Mouse (Mus musculus) brain, embryonic 14.5 days (tissue): ENCODE measurements around the gene Pfn4. TPM values are rescaled to one million over a fixed set of nuclear protein-coding genes. Genes with fewer than 3 reads are reported as not detected.
A peak's percentile ranks its signal among the peaks of the same experiment; 100 is the strongest.
"Not testable (repeated sequence)": the region's sequence is repeated elsewhere in the genome, so short reads cannot be mapped to it uniquely, and the experiment has no call there.

Source experiments
- DNase-seq: peaks from one replicate; pipeline ENCODE4 v3.0.0-alpha.2; 2011; ENCODE audit warnings: low read depth
- CTCF ChIP-seq: fragments of 200-500 bp; IDR thresholded peaks from 2 replicates; pipeline ENCODE4 v1.5.1; 2012; ENCODE audit warnings: inconsistent platforms, mild to moderate bottlenecking, moderate library complexity, borderline replicate concordance; ENCODE audit not compliant: insufficient read depth, insufficient read length; ENCODE audit errors: extremely low read depth
- POLR2A ChIP-seq: fragments of 200-500 bp; IDR thresholded peaks from 2 replicates; pipeline ENCODE4 v1.6.1; 2012; ENCODE audit warnings: mild to moderate bottlenecking, inconsistent platforms, borderline replicate concordance; ENCODE audit not compliant: poor library complexity, insufficient read depth, insufficient read length, severe bottlenecking; ENCODE audit errors: extremely low read depth
- polyA plus RNA-seq: library from polyadenylated mRNA; depleted of rRNA; stranded (reverse); fragments of >200 nt; gene quantifications from 2 replicates; pipeline ENCODE4 v1.2.3, GENCODE M21; 2012

The Pfn4 gene
- polyA plus RNA-seq, 1 experiment, result 8.7 TPM

GRCm38 (mm10) chr12:4757060-4757459 lies 11.8 kb upstream of the Pfn4 start:
- no peak for DNase-seq
- TF ChIP-seq CTCF, result no peak
- no peak for TF ChIP-seq POLR2A

GRCm38 (mm10) chr12:4769333-4769723 lies 506 bp downstream of the Pfn4 start:
- TF ChIP-seq POLR2A, result no peak
- TF ChIP-seq CTCF, result no peak
- DNase-seq, result no peak

DNA sequence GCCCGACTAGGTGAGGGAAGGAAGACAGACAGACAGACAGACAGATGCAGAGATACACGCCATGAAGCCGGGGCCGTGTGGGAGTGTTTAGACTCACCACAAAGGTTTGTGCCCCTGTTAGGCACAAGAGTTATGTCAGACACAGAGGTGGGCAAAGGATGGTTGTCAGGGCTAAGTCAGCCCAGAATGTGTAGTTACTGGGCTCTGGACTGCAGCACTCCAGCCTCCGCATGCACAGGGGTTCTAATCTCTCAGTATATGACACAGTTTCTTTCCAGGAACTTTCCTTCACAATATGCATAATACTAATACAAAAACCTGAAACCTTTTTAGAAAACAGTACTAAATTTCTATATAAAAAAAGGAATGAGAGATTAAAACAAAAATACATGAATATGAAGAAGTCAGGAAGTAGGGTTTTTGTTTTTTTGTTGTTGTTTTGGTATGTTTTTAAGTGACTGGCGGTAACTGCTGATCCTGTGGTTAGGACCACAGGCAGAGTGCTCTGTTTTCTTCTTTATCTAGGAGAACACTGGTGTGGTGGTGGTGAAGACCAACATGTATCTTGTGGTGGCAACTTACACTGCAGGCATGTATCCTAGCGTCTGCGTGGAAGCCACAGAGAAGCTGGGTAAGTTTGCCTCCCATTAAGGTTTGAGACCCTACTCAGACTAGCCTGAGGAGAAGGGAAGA lies 6.2 kb downstream of the Pfn4 start:
- TF ChIP-seq CTCF (no peak), POLR2A (no peak)
- no peak for DNase-seq

DNA sequence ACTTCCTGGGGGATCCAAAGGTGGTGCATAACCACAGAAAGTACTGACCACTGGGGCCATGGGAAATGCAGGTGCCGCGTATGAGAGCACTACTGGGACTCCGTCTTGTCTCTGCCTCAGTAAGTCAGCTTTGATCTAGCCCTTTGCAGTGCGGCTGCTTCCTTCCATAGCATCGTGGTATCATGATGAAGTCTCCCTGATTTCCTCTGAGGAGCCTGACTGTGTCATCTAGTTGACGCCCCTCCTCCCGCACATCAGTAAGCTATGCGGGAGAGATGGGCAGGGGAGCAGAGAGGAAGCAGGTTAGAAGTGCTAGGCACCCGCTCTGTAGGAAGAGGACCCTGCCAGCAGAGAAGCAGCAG lies 6.7 kb downstream of the Pfn4 start:
- no peak for TF ChIP-seq CTCF
- no peak for TF ChIP-seq POLR2A
- no peak for DNase-seq

DNA sequence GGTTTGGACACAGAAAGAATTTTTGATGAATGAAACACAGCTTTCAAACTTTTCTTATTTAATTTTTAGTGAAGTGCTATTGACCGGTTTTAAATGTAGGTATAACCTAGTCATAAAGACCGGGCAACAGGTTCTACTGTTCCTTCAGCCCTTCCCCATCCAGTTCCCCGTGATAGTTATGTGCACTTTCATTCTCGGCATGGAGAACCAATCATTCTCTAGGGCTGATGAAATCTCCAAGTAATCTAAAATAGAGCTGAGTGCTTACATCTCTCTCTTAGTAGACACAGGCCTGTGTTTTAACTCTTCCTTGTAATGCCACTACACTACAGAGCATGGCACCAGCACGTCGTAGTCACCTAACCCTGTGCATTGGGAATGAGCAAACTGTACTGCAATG lies 8.9 kb downstream of the Pfn4 start:
- DNase-seq, result no peak
- no peak for TF ChIP-seq CTCF
- no peak for TF ChIP-seq POLR2A

DNA sequence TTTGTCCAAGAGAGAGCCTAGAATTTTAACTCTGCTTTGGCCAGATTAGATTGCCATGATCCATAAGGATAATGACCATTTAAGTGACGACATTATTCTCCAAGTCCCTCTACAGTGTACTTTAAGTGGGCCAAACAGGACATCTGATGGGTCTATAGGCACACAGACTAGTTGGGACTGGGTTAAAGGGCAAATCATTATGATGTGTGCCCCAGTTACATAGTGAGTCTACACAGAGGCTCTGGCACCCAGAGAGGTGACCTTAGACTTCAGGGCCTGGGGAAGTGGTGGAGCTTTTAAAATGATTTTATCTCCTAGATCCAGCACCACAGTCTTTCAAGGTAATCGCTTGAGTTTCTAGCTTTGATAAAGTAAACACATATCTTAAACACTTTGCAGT lies 11.4 kb downstream of the Pfn4 start:
- no peak for DNase-seq
- TF ChIP-seq CTCF (no peak), POLR2A (no peak)

GRCm38 (mm10) chr12:4781270-4781669 lies 12.4 kb downstream of the Pfn4 start:
- no peak for DNase-seq
- no peak for TF ChIP-seq CTCF
- no peak for TF ChIP-seq POLR2A

DNA sequence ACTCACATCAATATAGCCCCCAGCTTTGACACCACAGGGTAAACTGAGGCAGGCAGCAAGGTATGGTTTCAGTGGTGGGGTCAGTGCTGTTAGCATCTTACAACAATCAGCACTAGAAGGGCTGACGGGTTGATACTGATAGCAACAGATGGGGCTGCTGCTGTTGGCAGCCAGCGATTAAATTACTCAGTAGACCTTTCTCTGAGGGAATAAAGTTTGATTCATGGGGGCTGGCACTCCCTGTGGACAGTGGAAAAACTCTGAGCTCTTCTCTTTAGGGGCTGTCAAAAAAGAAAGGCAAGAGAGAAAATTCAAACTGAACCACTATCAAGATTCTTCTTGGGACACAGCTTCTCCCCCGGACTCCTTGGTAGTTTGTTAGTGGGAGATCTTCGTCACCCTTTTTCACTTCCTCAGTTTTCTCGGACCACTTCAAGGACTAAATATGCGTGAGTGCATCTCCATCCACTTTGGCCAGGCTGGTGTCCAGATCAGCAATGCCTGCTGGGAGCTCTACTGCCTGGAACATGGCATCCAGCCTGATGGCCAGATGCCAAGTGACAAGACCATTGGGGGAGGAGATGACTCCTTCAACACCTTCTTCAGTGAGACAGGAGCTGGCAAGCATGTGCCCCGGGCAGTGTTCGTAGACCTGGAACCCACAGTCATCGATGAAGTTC lies 13.0 kb downstream of the Pfn4 start:
- not testable (repeated sequence) for DNase-seq

GRCm38 (mm10) chr12:4783598-4783997 lies 14.8 kb downstream of the Pfn4 start:
- TF ChIP-seq POLR2A, result no peak
- no peak for TF ChIP-seq CTCF

DNA sequence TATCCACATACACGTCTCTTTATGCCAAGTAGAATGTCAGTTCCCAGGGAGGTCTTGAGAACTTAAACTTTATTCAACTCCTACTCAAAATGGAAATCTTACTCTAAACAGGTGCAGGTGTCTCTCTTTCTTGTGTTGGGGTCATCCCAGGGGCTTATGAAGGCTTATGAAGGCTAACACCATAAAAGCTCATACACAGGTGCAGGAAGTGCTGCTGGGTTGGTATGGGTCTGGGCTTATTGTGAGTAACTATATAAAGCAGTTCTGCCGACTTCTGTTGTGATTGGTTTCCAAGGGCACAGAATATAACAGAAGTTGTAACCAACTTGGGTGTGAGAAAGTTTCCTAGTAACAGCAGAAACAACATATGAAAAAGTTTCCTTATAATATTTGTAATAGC lies 15.6 kb downstream of the Pfn4 start:
- TF ChIP-seq POLR2A (no peak), CTCF (no peak)
- no peak for DNase-seq

More at GRCm38 (mm10) chr12:4783598-4783997, 14.8 kb downstream of the Pfn4 start:
- no peak for DNase-seq

DNA sequence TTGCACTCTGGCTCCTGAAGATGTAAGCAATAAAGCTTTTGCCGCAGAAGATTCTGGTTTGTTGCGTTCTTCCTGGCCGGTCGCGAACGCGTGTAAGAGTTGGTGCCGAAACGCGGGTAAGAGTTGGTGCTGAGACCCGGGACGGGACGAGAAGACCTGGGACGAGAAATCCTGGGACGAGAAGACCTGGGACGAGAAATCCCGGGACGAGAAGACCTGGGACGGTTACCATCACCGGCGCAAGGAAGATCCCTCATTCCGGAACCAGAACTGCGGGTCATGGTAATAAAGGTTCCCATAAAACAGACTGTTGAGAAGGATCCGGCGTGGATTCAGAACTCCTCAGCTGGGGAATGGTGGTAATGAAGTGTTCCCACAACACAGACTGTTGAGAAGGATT lies 19.3 kb downstream of the Pfn4 start:
- DNase-seq, result not testable (repeated sequence)

DNA sequence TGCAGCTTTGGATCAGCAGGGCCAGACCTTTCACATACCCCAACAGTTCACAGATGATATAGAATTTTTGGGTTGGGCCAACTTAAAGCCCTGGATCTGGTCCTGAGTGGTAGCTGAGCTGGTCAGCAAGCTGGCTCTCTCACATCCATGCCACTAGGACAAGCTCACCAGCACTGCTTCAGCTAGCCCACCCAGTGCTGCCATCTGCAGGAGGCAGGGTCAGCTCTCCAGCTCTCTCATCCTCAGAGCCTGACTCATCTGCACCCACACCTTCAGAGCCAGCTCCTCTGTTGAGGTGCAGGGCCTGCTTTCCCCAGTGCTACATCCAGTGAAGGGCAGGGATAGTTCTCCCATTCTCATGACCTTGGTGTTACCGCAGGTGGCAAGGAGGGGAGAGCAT lies 24.9 kb downstream of the Pfn4 start:
- peak; percentile 11 for DNase-seq
- TF ChIP-seq POLR2A, result no peak
- peak; percentile 50 for TF ChIP-seq CTCF

GRCm38 (mm10) chr12:4797471-4797870 lies 28.6 kb downstream of the Pfn4 start:
- DNase-seq, result not testable (repeated sequence)

- DNase-seq, result no peak
- TF ChIP-seq CTCF, result no peak
- TF ChIP-seq POLR2A, result no peak
These were observed 42.2 kb downstream of the Pfn4 start for GRCm38 (mm10) chr12:4811036-4811435.
